Mouse (Mus musculus) heart, postnatal 10 days (tissue): ENCODE results near the gene Gm44596. TPM values are rescaled to one million over a fixed set of nuclear protein-coding genes. Genes with fewer than 3 reads are reported as not detected.
A peak's percentile ranks its signal among the peaks of the same experiment; 100 is the strongest.

Experiments
- DNase-seq, 2 experiments: peaks; one replicate each; pipeline ENCODE4 v3.0.0; 2021
- intact Hi-C: fragments of 180-260 bp; cut with DNase I; formaldehyde crosslinking; loops from one replicate; pipeline ENCODE4 v1.15.1; 2025
- total RNA-seq, 2 experiments: library from RNA; stranded (reverse); gene quantifications; 2 replicates each; pipeline ENCODE4 v1.2.3; 2021

Gene Gm44596
- total RNA-seq, 2 experiments from 2014 or later = not detected

- DNase-seq = peak; percentile 98
- intact Hi-C loops = no loop called here
Observed at GRCm38 (mm10) chr6:128424269-128425019, 49.1 kb downstream of the Gm44596 start, which contains the start of gene Itfg2. TSS of gene Itfg2 (minus strand) at chr6:128424931.

- intact Hi-C loops = no loop called here
- peak in 1 of 2 experiments; percentile 24 for DNase-seq
Observed at GRCm38 (mm10) chr6:128425046-128425445, 49.7 kb downstream of the Gm44596 start.

GRCm38 (mm10) chr6:128427571-128427970 lies 52.3 kb downstream of the Gm44596 start:
- intact Hi-C loops = no loop called here
- no peak for DNase-seq

- intact Hi-C loops = no loop called here
- DNase-seq = no peak
Observed at GRCm38 (mm10) chr6:128429300-128429699, 54.0 kb downstream of the Gm44596 start.

GRCm38 (mm10) chr6:128429826-128430225 lies 54.5 kb downstream of the Gm44596 start:
- intact Hi-C loops = loop anchor here (10.0 kb wide), 1 partner anchor 335 kb away; no protein-coding TSS in a partner anchor
- DNase-seq = no peak

- intact Hi-C loops = loop anchor here (10.0 kb wide), 1 partner anchor 332 kb away; no protein-coding TSS in a partner anchor
- peak; percentile 75 to 81 for DNase-seq
Observed at GRCm38 (mm10) chr6:128432356-128432915, 57.1 kb downstream of the Gm44596 start.

- intact Hi-C loops = loop anchor here (10.0 kb wide), 1 partner anchor 331 kb away; no protein-coding TSS in a partner anchor
- no peak for DNase-seq
Observed at GRCm38 (mm10) chr6:128433566-128433965, 58.3 kb downstream of the Gm44596 start.

- peak; percentile 89 to 92 for DNase-seq
- intact Hi-C loops = loop anchor here (5.0 to 10.0 kb wide), 2 partner anchors 42 to 329 kb away; no protein-coding TSS in a partner anchor
Observed at GRCm38 (mm10) chr6:128435474-128435873, 60.2 kb downstream of the Gm44596 start.

- intact Hi-C loops = loop anchor here (5.0 to 10.0 kb wide), 2 partner anchors 41 to 328 kb away; no protein-coding TSS in a partner anchor
- no peak for DNase-seq
Observed at GRCm38 (mm10) chr6:128436356-128437005, 61.2 kb downstream of the Gm44596 start.

GRCm38 (mm10) chr6:128437288-128437687 lies 62.0 kb downstream of the Gm44596 start:
- intact Hi-C loops = loop anchor here (5.0 to 10.0 kb wide), 2 partner anchors 40 to 328 kb away; no protein-coding TSS in a partner anchor

GRCm38 (mm10) chr6:128437731-128438316 lies 62.5 kb downstream of the Gm44596 start:
- intact Hi-C loops = loop anchor here (5.0 to 10.0 kb wide), 2 partner anchors 39 to 327 kb away; no protein-coding TSS in a partner anchor
- DNase-seq = peak; percentile 75 to 79

More at GRCm38 (mm10) chr6:128437288-128437687, 62.0 kb downstream of the Gm44596 start:
- DNase-seq = no peak

- intact Hi-C loops = loop anchor here (5.0 to 10.0 kb wide), 2 partner anchors 39 to 326 kb away; no protein-coding TSS in a partner anchor
- peak; percentile 95 for DNase-seq
Observed at GRCm38 (mm10) chr6:128438317-128438870, 63.1 kb downstream of the Gm44596 start, which contains the start of gene Fkbp4. TSS of gene Fkbp4 (minus strand) at chr6:128438677.

GRCm38 (mm10) chr6:128438871-128439341 lies 63.6 kb downstream of the Gm44596 start:
- no peak for DNase-seq
- intact Hi-C loops = loop anchor here (5.0 to 10.0 kb wide), 2 partner anchors 38 to 326 kb away; no protein-coding TSS in a partner anchor

- no peak for DNase-seq
- intact Hi-C loops = no loop called here
Observed at GRCm38 (mm10) chr6:128440238-128440637, 64.9 kb downstream of the Gm44596 start.

- DNase-seq = peak; percentile 67 to 80
- intact Hi-C loops = loop anchor here (1.0 kb wide), 1 partner anchor 33 kb away; no protein-coding TSS in a partner anchor
Observed at GRCm38 (mm10) chr6:128445761-128446535, 70.6 kb downstream of the Gm44596 start.

GRCm38 (mm10) chr6:128447063-128447462 lies 71.8 kb downstream of the Gm44596 start:
- intact Hi-C loops = no loop called here
- no peak for DNase-seq

- intact Hi-C loops = no loop called here
- DNase-seq = no peak
Observed at GRCm38 (mm10) chr6:128455835-128456605, 80.7 kb downstream of the Gm44596 start.
